Mouse (Mus musculus) megakaryocyte, embryonic 14.5 days (primary cell): ENCODE measurements at regions not wholly inside any gene's neighbourhood (a gene's known extent, or its start where the extent isn't known, plus 50 kb on each side); places are given as distances from the start of the nearest gene placed in this dataset.

Source experiments
- FLI1 ChIP-seq: IDR thresholded peaks from 2 replicates; pipeline ENCODE4 v1.6.1; 2012; ENCODE audit warnings: low read length, inconsistent platforms, mixed read lengths
- GATA1 ChIP-seq: IDR thresholded peaks from 3 replicates; pipeline ENCODE4 v1.6.1; 2012; ENCODE audit warnings: mixed read lengths, low read length, inconsistent platforms, borderline replicate concordance

- TF ChIP-seq GATA1 (no peak), FLI1 (no peak)
Measured at GRCm38 (mm10) chr5:91818800-91819199, 144.1 kb downstream of the Rchy1 start.
